19 mouse cellular contexts compared by ENCODE assay signal in genomic region chr15:80073256-80073621, GRCm38 (mm10). TPM values are rescaled to one million over a fixed set of nuclear protein-coding genes. Genes with fewer than 3 reads are reported as not detected.
DNase-seq lines count a peak whose midpoint lies in the region; ATAC-seq and TF ChIP-seq lines count a peak whose summit lies in the region.
"Had no signal": no experiment of that assay in that cellular context is flagged by ENCODE, and none has a peak within 500 bp of the region (broad histone marks: within the 10 kb centered on the region; RNA-seq: fewer than 3 reads in every experiment).

No protein-coding gene starts in this region.

- no peak overlapping the region for H3K4me3 ChIP-seq in gastrocnemius, adult 2 months
- peak overlapping the region; percentile 20 for H3K4me3 ChIP-seq in megakaryocyte, embryonic 14.5 days (replicated peaks)
- H3K4me3 ChIP-seq in macrophage (ENCODE audit: inconsistent target): no peak overlapping the region
- H3K4me3 ChIP-seq: embryonic facial prominence, embryonic 12.5 days; embryonic facial prominence, embryonic 15.5 days; forebrain, embryonic 12.5 days; forebrain, embryonic 15.5 days; hindbrain, embryonic 12.5 days; hindbrain, embryonic 15.5 days had no signal

- TF ChIP-seq CTCF in gastrocnemius, adult 2 months (IDR thresholded peaks at IDR 0.05): no peak

- H3K9me3 ChIP-seq in megakaryocyte, embryonic 14.5 days: no peaks in the 10 kb centered on the region
- H3K9me3 ChIP-seq: embryonic facial prominence, embryonic 12.5 days; embryonic facial prominence, embryonic 15.5 days; forebrain, embryonic 12.5 days; forebrain, embryonic 15.5 days; G1E; hindbrain, embryonic 12.5 days; hindbrain, embryonic 15.5 days had no signal

- H3K27ac ChIP-seq in gastrocnemius, adult 2 months: 0 out of 2 replicates have a peak overlapping the region, but pooled peaks have one; percentile 88
- H3K27ac ChIP-seq in macrophage: peak overlapping the region; percentile 98
- H3K27ac ChIP-seq: embryonic facial prominence, embryonic 12.5 days; forebrain, embryonic 12.5 days; forebrain, embryonic 15.5 days; hindbrain, embryonic 12.5 days; hindbrain, embryonic 15.5 days had no signal

- peaks cover 18% of the 10 kb centered on the region for H3K36me3 ChIP-seq in megakaryocyte, embryonic 14.5 days (replicated peaks; ENCODE audit: low read length)
- peaks cover 13% of the 10 kb centered on the region for H3K36me3 ChIP-seq in macrophage (ENCODE audit: inconsistent target)

- no peak for DNase-seq in gastrocnemius, adult 2 months
- DNase-seq in gastrocnemius, adult 18-20 months (ENCODE audit: low spot score): no peak
- DNase-seq in thymus, adult 18-20 months: no peak
- DNase-seq: adrenal gland, adult 2 months; adrenal gland, postnatal 14 days; cerebellum, adult 18-20 months; cerebellum, adult 9-10 months; cerebellum, postnatal 14 days; gastrocnemius, postnatal 14 days had no signal

- peaks cover 78% of the 10 kb centered on the region for H3K4me1 ChIP-seq in megakaryocyte, embryonic 14.5 days
- H3K4me1 ChIP-seq: embryonic facial prominence, embryonic 12.5 days; forebrain, embryonic 15.5 days; hindbrain, embryonic 12.5 days; hindbrain, embryonic 15.5 days had no signal

- H3K27me3 ChIP-seq in megakaryocyte, embryonic 14.5 days (replicated peaks): peaks cover 2% of the 10 kb centered on the region
- H3K27me3 ChIP-seq: embryonic facial prominence, embryonic 12.5 days; embryonic facial prominence, embryonic 15.5 days; forebrain, embryonic 12.5 days; forebrain, embryonic 15.5 days; hindbrain, embryonic 12.5 days; hindbrain, embryonic 15.5 days had no signal

- ATAC-seq in megakaryocyte, adult 5-6 weeks (ENCODE audit: poor library complexity, severe bottlenecking): no peak
- ATAC-seq: forebrain, embryonic 15.5 days had no signal

- H3K79me2 ChIP-seq in macrophage (ENCODE audit: inconsistent target): no peaks in the 10 kb centered on the region

- 100% methylated on average over 1 of the region's 1 CpGs for whole genome bisulfite sequencing in macrophage (ENCODE audit: missing documents)

- intact Hi-C loops in gastrocnemius, adult 2 months (cut with DNase I): no loop called here

RNA-seq across cellular contexts. Expression of gene Syngr1, which starts 17.9 kb away (rescaled TPM):
- total RNA-seq in gastrocnemius, adult 2 months (2021): 10 to 100 TPM; 46.1 to 46.4 TPM
- total RNA-seq in gastrocnemius, adult 18-20 months (2021): 10 to 100 TPM; 54.8 to 60.6 TPM
- 113 and 163 TPM in 2 replicates for polyA plus RNA-seq in megakaryocyte, embryonic 14.5 days (2012; ENCODE audit: insufficient read depth, low replicate concordance)
- 3.2 and 3.9 TPM in 2 replicates for total RNA-seq in megakaryocyte, adult 5-6 weeks (2015)
- total RNA-seq in megakaryocyte, adult 5-6 weeks (2017): 0.08 and 0.22 TPM in 2 replicates
- 100 to 1,000 TPM in 11 of 26 experiments, 10 to 100 TPM in 14, 1 to 10 TPM in 1; 8.5 to 192 (median 76.8) TPM for total RNA-seq in macrophage (2018; cell fraction: chromatin; rRNA removed)
- 100 to 1,000 TPM; 185 to 377 (median 258) TPM for total RNA-seq in macrophage (2018; cell fraction: cytosol; rRNA removed)
- 100 to 1,000 TPM in 19 of 26 experiments, 10 to 100 TPM in 7; 29.5 to 228 (median 114) TPM for total RNA-seq in macrophage (2018; cell fraction: nucleus; rRNA removed)
- 139 to 428 TPM (median 314 TPM) in 3 replicates for polyA plus RNA-seq in macrophage (2018)

RNA-seq across cellular contexts. Expression of gene Rpl3, which starts 18.4 kb away (rescaled TPM):
- total RNA-seq in gastrocnemius, adult 2 months (2021): 10 to 100 TPM; 38.6 to 51.4 TPM
- total RNA-seq in gastrocnemius, adult 18-20 months (2021): 10 to 100 TPM; 37.2 to 48.3 TPM
- polyA plus RNA-seq in megakaryocyte, embryonic 14.5 days (2012; ENCODE audit: insufficient read depth, low replicate concordance): 145 and 190 TPM in 2 replicates
- total RNA-seq in megakaryocyte, adult 5-6 weeks (2015): 965 and 1,027 TPM in 2 replicates
- total RNA-seq in megakaryocyte, adult 5-6 weeks (2017): 1,404 and 1,498 TPM in 2 replicates
- total RNA-seq in macrophage (2018; cell fraction: chromatin; rRNA removed): 100 to 1,000 TPM in 24 of 26 experiments, 10 to 100 TPM in 2; 70.8 to 495 (median 240) TPM
- total RNA-seq in macrophage (2018; cell fraction: cytosol; rRNA removed): 100 to 1,000 TPM; 413 to 862 (median 571) TPM
- 100 to 1,000 TPM; 139 to 883 (median 221) TPM for total RNA-seq in macrophage (2018; cell fraction: nucleus; rRNA removed)
- polyA plus RNA-seq in macrophage (2018): 633 to 940 TPM (median 770 TPM) in 3 replicates

RNA-seq across cellular contexts. Expression of gene Pdgfb, which starts 58.5 kb away (rescaled TPM):
- 10 to 100 TPM; 14.3 to 17.3 TPM for total RNA-seq in gastrocnemius, adult 2 months (2021)
- total RNA-seq in gastrocnemius, adult 18-20 months (2021): 10 to 100 TPM; 12.9 to 22.1 TPM
- 107 and 125 TPM in 2 replicates for polyA plus RNA-seq in megakaryocyte, embryonic 14.5 days (2012; ENCODE audit: insufficient read depth, low replicate concordance)
- total RNA-seq in megakaryocyte, adult 5-6 weeks (2015): 1.3 and 1.6 TPM in 2 replicates
- 0.40 and 1.7 TPM in 2 replicates for total RNA-seq in megakaryocyte, adult 5-6 weeks (2017)
- 10 to 100 TPM in 12 of 26 experiments, 1 to 10 TPM in 14; 2.3 to 61.6 (median 9.1) TPM for total RNA-seq in macrophage (2018; cell fraction: chromatin; rRNA removed)
- total RNA-seq in macrophage (2018; cell fraction: cytosol; rRNA removed): 10 to 100 TPM in 12 of 26 experiments, 1 to 10 TPM in 14; 2.9 to 35.1 (median 6.4) TPM
- total RNA-seq in macrophage (2018; cell fraction: nucleus; rRNA removed): 10 to 100 TPM in 15 of 26 experiments, 1 to 10 TPM in 11; 5.4 to 78.2 (median 13.6) TPM
- polyA plus RNA-seq in macrophage (2018): 10.0 to 24.1 TPM (median 11.9 TPM) in 3 replicates
- polyA plus RNA-seq: G1E had no signal

RNA-seq across cellular contexts. Expression of gene Tab1, which starts 59.7 kb away (rescaled TPM):
- total RNA-seq in gastrocnemius, adult 2 months (2021): 10 to 100 TPM; 13.0 to 16.1 TPM
- total RNA-seq in gastrocnemius, adult 18-20 months (2021): 10 to 100 TPM; 11.0 to 12.5 TPM
- 9.9 and 10.9 TPM in 2 replicates for polyA plus RNA-seq in megakaryocyte, embryonic 14.5 days (2012; ENCODE audit: insufficient read depth, low replicate concordance)
- total RNA-seq in megakaryocyte, adult 5-6 weeks (2015): 3.8 and 6.9 TPM in 2 replicates
- 13.5 and 14.5 TPM in 2 replicates for total RNA-seq in megakaryocyte, adult 5-6 weeks (2017)
- total RNA-seq in macrophage (2018; cell fraction: chromatin; rRNA removed): 10 to 100 TPM in 21 of 26 experiments, 1 to 10 TPM in 5; 4.6 to 61.0 (median 34.9) TPM
- 10 to 100 TPM in 12 of 26 experiments, 1 to 10 TPM in 14; 1.2 to 15.4 (median 9.5) TPM for total RNA-seq in macrophage (2018; cell fraction: cytosol; rRNA removed)
- 10 to 100 TPM in 18 of 26 experiments, 1 to 10 TPM in 8; 4.1 to 64.7 (median 23.5) TPM for total RNA-seq in macrophage (2018; cell fraction: nucleus; rRNA removed)
- polyA plus RNA-seq in macrophage (2018): 10.5 to 14.4 TPM (median 12.8 TPM) in 3 replicates

Comparison
In these comparisons a context has a peak if more than half of its experiments do, and no peak if none do; other contexts are left out.
1. RNA of gene Syngr1, which starts 17.9 kb away (total RNA-seq): 54.8 to 60.6 TPM in gastrocnemius, adult 18-20 months and 46.1 to 46.4 TPM in gastrocnemius, adult 2 months; 0.08 to 3.9 TPM in megakaryocyte, adult 5-6 weeks; every median in the first group is over 4 times any median in the second.
2. RNA of gene Rpl3, which starts 18.4 kb away (total RNA-seq): 965 to 1,498 TPM in megakaryocyte, adult 5-6 weeks; 38.6 to 51.4 TPM in gastrocnemius, adult 2 months and 37.2 to 48.3 TPM in gastrocnemius, adult 18-20 months; every median in the first group is over 10 times any median in the second.
3. RNA of gene Pdgfb, which starts 58.5 kb away (total RNA-seq): 12.9 to 22.1 TPM in gastrocnemius, adult 18-20 months and 14.3 to 17.3 TPM in gastrocnemius, adult 2 months; 0.40 to 1.7 TPM in megakaryocyte, adult 5-6 weeks; every median in the first group is over 4 times any median in the second.